ENCODE assay signal across 19 mouse cellular contexts in genomic region chr11:88327016-88327415, GRCm38 (mm10). TPM values are rescaled to one million over a fixed set of nuclear protein-coding genes. Genes with fewer than 3 reads are reported as not detected.
DNase-seq lines count a peak whose midpoint lies in the region; ATAC-seq and TF ChIP-seq lines count a peak whose summit lies in the region.
"Had no signal": no experiment of that assay in that cellular context is flagged by ENCODE, and none has a peak within 500 bp of the region (broad histone marks: within the 10 kb centered on the region; RNA-seq: fewer than 3 reads in every experiment).

No protein-coding gene starts in this region.

- no peaks in the 10 kb centered on the region for H3K27me3 ChIP-seq in kidney, embryonic 14.5 days (ENCODE audit: control insufficient read depth, insufficient read depth, low read length)
- no peaks in the 10 kb centered on the region for H3K27me3 ChIP-seq in kidney, adult 2 months (replicated peaks; ENCODE audit: control insufficient read depth, insufficient read depth, low read length)
- H3K27me3 ChIP-seq in midbrain, postnatal 0 days (ENCODE audit: insufficient read depth, low read length), result no peaks in the 10 kb centered on the region
- H3K27me3 ChIP-seq in midbrain, embryonic 15.5 days (replicated peaks), result no peaks in the 10 kb centered on the region
- H3K27me3 ChIP-seq: stomach, embryonic 15.5 days had no signal

- no peak overlapping the region for H3K9ac ChIP-seq in kidney, embryonic 14.5 days (ENCODE audit: low read depth, low read length)
- H3K9ac ChIP-seq in midbrain, postnatal 0 days (replicated peaks; ENCODE audit: low read length, poor library complexity, severe bottlenecking), result 0 out of 2 replicates have a peak overlapping the region, but pooled peaks have one; percentile 2
- H3K9ac ChIP-seq in midbrain, embryonic 15.5 days, result no peak overlapping the region
- H3K9ac ChIP-seq: liver, embryonic 13.5 days; stomach, embryonic 15.5 days had no signal

- H3K9me3 ChIP-seq in kidney, embryonic 14.5 days (ENCODE audit: control insufficient read depth, low read length), result no peaks in the 10 kb centered on the region
- H3K9me3 ChIP-seq in midbrain, postnatal 0 days (ENCODE audit: low read length), result no peaks in the 10 kb centered on the region
- H3K9me3 ChIP-seq in midbrain, embryonic 15.5 days, result no peaks in the 10 kb centered on the region
- H3K9me3 ChIP-seq: liver, embryonic 13.5 days; stomach, embryonic 15.5 days had no signal

- peak; percentile 52 to 54 for DNase-seq in cerebellum, postnatal 14 days
- DNase-seq in cerebellum, adult 8-10 months, result no peak
- DNase-seq in kidney, adult 2 months, result no peak
- peak; percentile 44 for DNase-seq in midbrain, postnatal 0 days (ENCODE audit: low spot score)
- DNase-seq in c-Kit-positive CD71-positive TER-119-positive erythroid progenitor cells, embryonic 14.5 days (ENCODE audit: low spot score), result no peak
- DNase-seq in right cerebral cortex, postnatal 4 days, result no peak
- DNase-seq: liver, embryonic 13.5 days; right cerebral cortex, postnatal 25 days had no signal

- no peak overlapping the region for H3K4me3 ChIP-seq in kidney, embryonic 14.5 days (ENCODE audit: low read length)
- H3K4me3 ChIP-seq in kidney, adult 2 months (ENCODE audit: insufficient read depth, low read depth, low read length), result no peak overlapping the region
- H3K4me3 ChIP-seq in midbrain, postnatal 0 days (ENCODE audit: low read depth, low read length), result no peak overlapping the region
- H3K4me3 ChIP-seq in midbrain, embryonic 15.5 days, result no peak overlapping the region
- H3K4me3 ChIP-seq: liver, embryonic 13.5 days; stomach, embryonic 15.5 days had no signal

- H3K27ac ChIP-seq in kidney, embryonic 14.5 days (ENCODE audit: low read depth, low read length), result no peak overlapping the region
- H3K27ac ChIP-seq in kidney, adult 2 months (ENCODE audit: insufficient read depth, low read depth, low read length), result no peak overlapping the region
- no peak overlapping the region for H3K27ac ChIP-seq in midbrain, postnatal 0 days (ENCODE audit: low read depth, low read length)
- no peak overlapping the region for H3K27ac ChIP-seq in midbrain, embryonic 15.5 days
- H3K27ac ChIP-seq: liver, embryonic 13.5 days; stomach, embryonic 15.5 days had no signal

- H3K36me3 ChIP-seq in kidney, embryonic 14.5 days (ENCODE audit: control insufficient read depth, insufficient read depth, low read length), result no peaks in the 10 kb centered on the region
- H3K36me3 ChIP-seq in kidney, adult 2 months (ENCODE audit: control insufficient read depth, insufficient read depth, low read length), result no peaks in the 10 kb centered on the region
- no peaks in the 10 kb centered on the region for H3K36me3 ChIP-seq in midbrain, postnatal 0 days (ENCODE audit: insufficient read depth, low read length)
- H3K36me3 ChIP-seq in midbrain, embryonic 15.5 days (replicated peaks), result no peaks in the 10 kb centered on the region
- H3K36me3 ChIP-seq: liver, embryonic 13.5 days; stomach, embryonic 15.5 days had no signal

- TF ChIP-seq CTCF in kidney, adult 2 months (conservative IDR thresholded peaks at IDR 0.05; ENCODE audit: insufficient read depth, insufficient read length, low read depth, low read length), result no peak
- no peak for TF ChIP-seq CTCF in midbrain, postnatal 0 days (IDR thresholded peaks at IDR 0.05)

- H3K4me2 ChIP-seq in kidney, embryonic 14.5 days (replicated peaks; ENCODE audit: low read depth, low read length), result no peak overlapping the region
- no peak overlapping the region for H3K4me2 ChIP-seq in midbrain, postnatal 0 days (ENCODE audit: low read depth, low read length, poor library complexity, severe bottlenecking)
- no peak overlapping the region for H3K4me2 ChIP-seq in midbrain, embryonic 15.5 days
- H3K4me2 ChIP-seq: liver, embryonic 13.5 days; stomach, embryonic 15.5 days had no signal

- 1% methylated on average over 4 of the region's 4 CpGs for WGBS in kidney, embryonic 14.5 days
- WGBS in kidney, adult 2 months, result 30% methylated on average over 4 of the region's 4 CpGs
- 14% methylated on average over 4 of the region's 4 CpGs for WGBS in midbrain, postnatal 0 days
- 5% methylated on average over 4 of the region's 4 CpGs for WGBS in midbrain, embryonic 15.5 days

- H3K4me1 ChIP-seq in kidney, embryonic 14.5 days (ENCODE audit: control insufficient read depth, insufficient read depth, low read length), result peaks cover 6% of the 10 kb centered on the region; the same call in 1 of the 2 replicates
- H3K4me1 ChIP-seq in kidney, adult 2 months (ENCODE audit: control insufficient read depth, insufficient read depth, low read length), result no peaks in the 10 kb centered on the region
- H3K4me1 ChIP-seq in midbrain, postnatal 0 days (ENCODE audit: insufficient read depth, low read length), result no peaks in the 10 kb centered on the region
- H3K4me1 ChIP-seq in midbrain, embryonic 15.5 days, result peaks cover 21% of the 10 kb centered on the region
- H3K4me1 ChIP-seq: liver, embryonic 13.5 days had no signal

- no peak for TF ChIP-seq POLR2A in kidney, adult 2 months (IDR thresholded peaks at IDR 0.05; ENCODE audit: low read depth, low read length)

- peak; percentile 72; the same call in 1 of the 2 replicates for ATAC-seq in kidney, embryonic 14.5 days (ENCODE audit: low FRiP score, low TSS enrichment)
- ATAC-seq in midbrain, postnatal 0 days (ENCODE audit: low FRiP score), result no peak
- no peak for ATAC-seq in midbrain, embryonic 15.5 days (replicated peaks)
- ATAC-seq: activated CD4-positive, CD25-positive, alpha-beta regulatory T cell, adult 4 months; forebrain, embryonic 14.5 days; inflammation-experienced regulatory T-cells, adult 6 months had no signal

RNA-seq across cellular contexts. Expression of gene Ccdc182, which starts 33.2 kb away (rescaled TPM):
- 3.0 and 3.1 TPM in 2 replicates for polyA plus RNA-seq in kidney, embryonic 14.5 days (2014; fragmentation: Nextera tagmentation; extraction: Ambion mirVana)
- 0.34 and 0.61 TPM in 2 replicates for polyA plus RNA-seq in kidney, adult 2 months (2012; rRNA removed)
- total RNA-seq in midbrain, postnatal 0 days (2014; rRNA removed), result not detected in 2 replicates
- 0.12 TPM in 1 of 2 replicates, not detected in the other for polyA plus RNA-seq in midbrain, postnatal 0 days (2015; fragmentation: Nextera tagmentation; extraction: Ambion mirVana)
- 0.23 TPM in 2 replicates for polyA plus RNA-seq in midbrain, embryonic 15.5 days (2015; fragmentation: Nextera tagmentation; extraction: Ambion mirVana)
- total RNA-seq: ES-E14; heart, adult 8-10 months; left cerebral cortex, adult 18-20 months; megakaryocyte, adult 5-6 weeks; neutrophil, adult 5-6 weeks had no signal
- polyA plus RNA-seq: activated CD4-positive, CD25-positive, alpha-beta regulatory T cell, adult 4 months; inflammation-experienced regulatory T-cells, adult 6 months; liver, embryonic 13.5 days; stomach, embryonic 15.5 days had no signal

Comparison
In these comparisons a context has a peak if more than half of its experiments do, and no peak if none do; other contexts are left out.
1. DNase-seq: peak in cerebellum, postnatal 14 days (2 of 2) and midbrain, postnatal 0 days (single experiment); none in cerebellum, adult 8-10 months (single experiment), kidney, adult 2 months (single experiment), c-Kit-positive CD71-positive TER-119-positive erythroid progenitor cells, embryonic 14.5 days (single experiment) and right cerebral cortex, postnatal 4 days (single experiment).